Mouse (Mus musculus) hindbrain, embryonic 15.5 days (tissue): Measurements from ENCODE around the gene Olfr56. TPM values are rescaled to one million over a fixed set of nuclear protein-coding genes. Genes with fewer than 3 reads are reported as not detected.

Experiments used
- ATAC-seq: fragments of 200-750 bp; cut with Nextera tagmentation; 2 replicates; pipeline ENCODE4 v1.8.0; 2017; ENCODE audit warnings: low read depth, moderate number of reproducible peaks, moderate TSS enrichment; ENCODE audit not compliant: low FRiP score
- H3K27ac ChIP-seq: fragments of 300-500 bp; sonication (generic); replicated peaks from 2 replicates; pipeline ENCODE4 v1.5.1; 2015; ENCODE audit warnings: mild to moderate bottlenecking, inconsistent platforms
- H3K27me3 ChIP-seq: fragments of 300-500 bp; sonication (generic); 2 replicates; pipeline ENCODE4 v1.6.1; 2015; ENCODE audit warnings: control low read depth, inconsistent platforms
- H3K36me3 ChIP-seq: fragments of 300-500 bp; sonication (generic); 2 replicates; pipeline ENCODE4 v1.6.1; 2015; ENCODE audit warnings: control low read depth, inconsistent platforms
- H3K4me1 ChIP-seq: fragments of 300-500 bp; sonication (generic); replicated peaks from 2 replicates; pipeline ENCODE4 v1.6.1; 2015; ENCODE audit warnings: control low read depth, inconsistent platforms
- H3K4me2 ChIP-seq: fragments of 300-500 bp; sonication (generic); 2 replicates; pipeline ENCODE4 v1.6.1; 2015; ENCODE audit warnings: moderate library complexity, mild to moderate bottlenecking, inconsistent platforms
- H3K4me3 ChIP-seq: fragments of 300-500 bp; sonication (generic); 2 replicates; pipeline ENCODE4 v1.5.1; 2015; ENCODE audit warnings: mild to moderate bottlenecking, inconsistent platforms
- H3K9ac ChIP-seq: fragments of 300-500 bp; sonication (generic); 2 replicates; pipeline ENCODE4 v1.6.1; 2015; ENCODE audit warnings: inconsistent platforms
- H3K9me3 ChIP-seq: fragments of 300-500 bp; sonication (generic); 2 replicates; pipeline ENCODE4 v1.6.1; 2016; ENCODE audit warnings: control low read depth, inconsistent platforms
- WGBS: fragments of 180-500 bp; shearing (Covaris S2); methylation state at CpG from one replicate; pipeline ENCODE4 v1.1.7; 2015; 5-methylcytosine and 5-hydroxymethylcytosine counted together
- polyA plus RNA-seq: library from polyadenylated mRNA; unstranded; fragments of >200 nt; fragmentation: Nextera tagmentation; extraction: Ambion mirVana; gene quantifications from 2 replicates; pipeline ENCODE4 v1.2.1, GENCODE M21; 2015

Gene Olfr56
- polyA plus RNA-seq, 1 experiment from 2014 or later: not detected

GRCm38 (mm10) chr11:49101500-49101899, 122.8 kb downstream of the Olfr56 start:
- no peak overlapping the region for H3K4me2 ChIP-seq
- H3K4me3 ChIP-seq: no peak overlapping the region
- no peaks in the 10 kb centered on the region for H3K4me1 ChIP-seq
- H3K27ac ChIP-seq: no peak overlapping the region
- no peak for ATAC-seq
- no peaks in the 10 kb centered on the region for H3K27me3 ChIP-seq
- no peaks in the 10 kb centered on the region for H3K9me3 ChIP-seq
- no peaks in the 10 kb centered on the region for H3K36me3 ChIP-seq
- WGBS: 67% methylated on average over 5 of the region's 5 CpGs
- no peak overlapping the region for H3K9ac ChIP-seq

DNA sequence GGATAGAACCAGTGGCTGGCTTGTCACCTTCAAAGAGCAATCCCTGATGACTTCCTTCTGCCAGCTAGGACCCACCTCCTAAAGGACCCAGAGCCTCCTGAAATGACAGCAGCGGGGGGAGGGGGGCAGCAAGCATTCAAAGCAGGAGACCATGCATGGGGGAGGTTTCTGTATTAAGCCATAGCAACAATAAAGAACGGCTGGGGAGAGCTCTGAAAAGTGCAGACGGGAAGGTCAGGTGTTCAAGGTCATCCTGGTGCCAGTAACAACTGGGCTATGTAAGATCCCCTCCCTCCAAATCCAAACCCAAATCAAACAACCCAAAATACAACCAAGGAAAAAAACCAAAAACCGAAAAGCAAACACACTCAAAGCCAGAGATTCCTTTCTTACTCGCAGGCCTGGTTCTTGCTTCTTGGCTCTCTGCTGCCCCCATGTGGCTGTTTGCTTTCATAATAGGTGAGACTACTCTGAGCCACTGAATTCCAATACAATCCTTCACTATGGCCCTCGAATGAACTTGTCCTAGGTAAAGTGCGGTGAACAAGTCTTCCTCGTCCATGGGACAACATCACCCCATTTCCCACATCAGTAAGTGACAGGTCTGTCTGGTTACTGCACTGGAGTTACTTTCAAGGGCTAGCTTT, 124.5 kb downstream of the Olfr56 start:
- 0 out of 2 replicates have a peak overlapping the region, but pooled peaks have one; percentile 13 for H3K4me2 ChIP-seq
- 16% methylated on average over 8 of the region's 8 CpGs for WGBS
- H3K4me3 ChIP-seq: no peak overlapping the region
- no peaks in the 10 kb centered on the region for H3K36me3 ChIP-seq
- no peaks in the 10 kb centered on the region for H3K9me3 ChIP-seq
- no peaks in the 10 kb centered on the region for H3K4me1 ChIP-seq
- no peak overlapping the region for H3K27ac ChIP-seq
- no peak overlapping the region for H3K9ac ChIP-seq
- H3K27me3 ChIP-seq: no peaks in the 10 kb centered on the region
- peak; percentile 87; the same call in 1 of the 2 replicates for ATAC-seq

- Histone ChIP-seq H3K4me3 (no peak overlapping the region), H3K4me1 (no peaks in the 10 kb centered on the region), H3K9ac (no peak overlapping the region), H3K9me3 (no peaks in the 10 kb centered on the region), H3K27me3 (no peaks in the 10 kb centered on the region), H3K4me2 (no peak overlapping the region), H3K27ac (no peak overlapping the region), H3K36me3 (no peaks in the 10 kb centered on the region)
- ATAC-seq: no peak
- WGBS: 93% methylated on average over 1 of the region's 1 CpGs
These were observed 127.1 kb downstream of the Olfr56 start for GRCm38 (mm10) chr11:49105752-49106151.

DNA sequence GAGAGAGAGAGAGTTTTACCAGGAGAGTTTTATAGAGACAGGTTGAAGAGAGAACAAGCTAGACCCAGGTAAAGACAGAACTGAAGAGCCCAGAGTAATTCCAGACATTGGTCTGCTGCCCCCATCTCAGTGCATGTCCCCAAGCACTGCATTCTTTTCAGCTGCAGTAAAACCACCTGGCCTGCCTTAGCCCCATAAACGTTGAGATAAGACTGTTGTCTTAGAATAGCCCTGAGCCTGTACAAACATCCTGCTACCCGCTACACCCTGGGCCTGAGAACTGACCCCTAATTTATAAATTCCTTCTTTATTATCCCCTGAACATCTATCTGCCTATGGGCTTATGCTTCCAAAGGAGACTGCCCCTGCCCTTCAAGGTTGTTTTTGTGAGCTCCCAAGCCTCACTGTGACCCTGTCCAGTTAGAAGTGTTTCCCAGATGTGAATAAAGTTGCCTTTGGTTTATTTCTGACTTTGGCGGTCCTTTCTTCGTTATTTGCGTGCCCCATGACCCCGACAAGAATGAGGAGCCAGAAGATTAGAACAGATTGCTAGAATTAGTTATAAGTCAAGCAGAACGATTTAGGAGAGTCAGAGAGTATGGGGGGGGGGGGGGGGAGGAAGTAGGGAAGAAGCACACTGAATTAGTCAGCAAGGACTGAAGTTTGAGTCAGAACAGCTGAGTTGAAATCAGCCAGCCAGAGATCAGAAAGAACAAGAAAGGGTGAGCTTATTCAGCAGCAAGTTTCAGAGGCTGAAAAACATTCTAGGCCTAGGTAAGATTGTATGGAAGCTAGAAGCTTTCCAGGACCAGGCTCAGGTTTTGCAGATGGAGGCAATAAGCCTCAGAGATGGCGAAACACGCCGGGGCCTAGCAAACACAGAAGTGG, 129.2 kb downstream of the Olfr56 start:
- 80% methylated on average over 10 of the region's 10 CpGs for WGBS
- Histone ChIP-seq H3K4me1 (no peaks in the 10 kb centered on the region), H3K9me3 (no peaks in the 10 kb centered on the region), H3K4me2 (no peak overlapping the region), H3K9ac (no peak overlapping the region), H3K27ac (no peak overlapping the region), H3K4me3 (no peak overlapping the region), H3K36me3 (no peaks in the 10 kb centered on the region), H3K27me3 (no peaks in the 10 kb centered on the region)
- no peak for ATAC-seq

GRCm38 (mm10) chr11:49108833-49109232, 130.1 kb downstream of the Olfr56 start:
- H3K4me3 ChIP-seq: no peak overlapping the region
- H3K4me1 ChIP-seq: no peaks in the 10 kb centered on the region
- no peaks in the 10 kb centered on the region for H3K36me3 ChIP-seq
- H3K27ac ChIP-seq: no peak overlapping the region
- ATAC-seq: no peak
- H3K9me3 ChIP-seq: no peaks in the 10 kb centered on the region
- H3K4me2 ChIP-seq: no peak overlapping the region
- no peak overlapping the region for H3K9ac ChIP-seq
- no peaks in the 10 kb centered on the region for H3K27me3 ChIP-seq
- WGBS: 59% methylated on average over 1 of the region's 1 CpGs

DNA sequence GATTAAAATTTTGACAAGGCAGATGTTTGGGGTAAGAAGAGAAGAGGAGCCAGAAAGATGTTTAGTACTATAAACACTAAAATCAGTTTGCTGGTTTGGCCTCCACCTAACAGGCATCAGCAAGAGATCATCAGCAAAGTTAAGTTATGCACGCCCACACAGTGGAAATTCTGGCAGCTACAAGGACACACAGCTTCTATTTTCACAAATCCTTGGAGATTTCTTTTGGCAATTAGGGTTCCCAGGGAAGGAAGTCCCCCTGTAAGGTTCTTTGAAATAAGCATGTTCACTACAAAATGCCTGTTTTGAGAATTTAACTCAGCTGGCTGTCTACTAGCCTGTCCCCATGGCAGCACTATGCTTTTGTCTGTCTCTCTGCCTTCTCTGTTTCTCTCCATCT, 132.3 kb downstream of the Olfr56 start:
- Histone ChIP-seq H3K27me3 (no peaks in the 10 kb centered on the region), H3K9ac (no peak overlapping the region), H3K4me2 (no peak overlapping the region), H3K4me1 (no peaks in the 10 kb centered on the region), H3K27ac (no peak overlapping the region), H3K4me3 (no peak overlapping the region), H3K9me3 (no peaks in the 10 kb centered on the region), H3K36me3 (no peaks in the 10 kb centered on the region)
- 79% methylated on average over 1 of the region's 1 CpGs for WGBS
- no peak for ATAC-seq

DNA sequence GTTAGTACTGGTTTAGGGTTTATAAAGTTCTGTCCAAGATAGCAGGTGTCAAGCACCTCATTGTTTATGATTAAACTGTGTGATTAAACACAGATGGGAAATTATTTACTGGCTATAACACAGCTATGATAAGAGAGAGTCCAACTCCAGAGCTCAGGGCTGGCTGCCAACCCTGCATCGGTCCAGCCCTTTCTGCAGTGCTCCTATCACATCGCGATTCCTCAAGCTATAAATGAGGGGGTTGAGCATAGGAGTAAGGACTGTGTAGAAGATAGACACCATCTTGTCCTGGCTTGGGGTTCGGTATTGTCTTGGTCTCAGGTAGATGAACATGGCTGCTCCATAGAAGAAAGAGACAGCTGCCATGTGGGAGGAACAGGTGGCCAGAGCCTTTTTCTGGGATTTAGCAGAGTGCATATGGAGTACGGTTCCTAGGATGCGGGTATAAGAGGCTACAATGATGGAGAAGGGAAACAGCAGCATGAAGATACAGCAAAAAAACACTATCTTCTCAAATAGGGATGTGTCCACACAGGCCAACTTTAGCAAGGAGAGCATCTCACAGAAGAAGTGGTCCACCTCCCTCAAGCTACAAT, 134.0 kb downstream of the Olfr56 start:
- H3K27ac ChIP-seq: no peak overlapping the region
- no peaks in the 10 kb centered on the region for H3K9me3 ChIP-seq
- ATAC-seq: no peak
- H3K4me2 ChIP-seq: no peak overlapping the region
- no peak overlapping the region for H3K4me3 ChIP-seq
- no peaks in the 10 kb centered on the region for H3K27me3 ChIP-seq
- no peaks in the 10 kb centered on the region for H3K4me1 ChIP-seq
- 89% methylated on average over 6 of the region's 6 CpGs for WGBS
- no peaks in the 10 kb centered on the region for H3K36me3 ChIP-seq
- no peak overlapping the region for H3K9ac ChIP-seq

GRCm38 (mm10) chr11:49114158-49114557, 135.5 kb downstream of the Olfr56 start:
- Histone ChIP-seq H3K27ac (no peak overlapping the region), H3K27me3 (no peaks in the 10 kb centered on the region), H3K4me2 (no peak overlapping the region), H3K4me1 (no peaks in the 10 kb centered on the region), H3K9ac (no peak overlapping the region), H3K36me3 (no peaks in the 10 kb centered on the region), H3K9me3 (no peaks in the 10 kb centered on the region), H3K4me3 (no peak overlapping the region)
- WGBS: 77% methylated on average over 2 of the region's 2 CpGs
- no peak for ATAC-seq

DNA sequence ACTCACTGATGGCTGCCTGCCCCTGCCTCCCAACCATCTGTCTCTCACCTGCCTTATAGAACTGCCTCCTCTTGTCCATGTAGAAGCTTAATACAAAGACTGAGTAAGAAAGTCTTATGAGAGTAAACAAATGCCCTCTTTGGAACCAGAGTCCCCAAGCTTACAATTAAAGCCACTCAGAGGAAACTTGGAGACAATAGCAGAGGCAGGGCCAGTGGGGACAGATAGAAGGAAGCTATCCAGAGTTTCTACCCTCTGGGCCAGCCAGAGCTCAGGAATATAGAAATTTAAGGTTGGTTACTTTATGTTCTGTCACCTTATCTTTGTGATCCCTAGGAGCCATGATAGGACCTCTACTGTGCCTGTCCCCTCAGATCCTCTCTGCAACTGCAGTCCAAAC, 136.1 kb downstream of the Olfr56 start, which contains the start of gene Olfr1396:
Olfr1396 (minus strand) TSS at position 101 of the 400 bp plus-strand sequence.
- Histone ChIP-seq H3K27ac (no peak within 1 kb of the TSS), H3K4me1 (no peaks in the 10 kb centered on the region), H3K4me2 (no peak within 1 kb of the TSS), H3K4me3 (no peak within 1 kb of the TSS), H3K36me3 (no peaks in the 10 kb centered on the region), H3K27me3 (no peaks in the 10 kb centered on the region), H3K9ac (no peak within 1 kb of the TSS), H3K9me3 (no peaks in the 10 kb centered on the region)
- no peak for ATAC-seq

DNA sequence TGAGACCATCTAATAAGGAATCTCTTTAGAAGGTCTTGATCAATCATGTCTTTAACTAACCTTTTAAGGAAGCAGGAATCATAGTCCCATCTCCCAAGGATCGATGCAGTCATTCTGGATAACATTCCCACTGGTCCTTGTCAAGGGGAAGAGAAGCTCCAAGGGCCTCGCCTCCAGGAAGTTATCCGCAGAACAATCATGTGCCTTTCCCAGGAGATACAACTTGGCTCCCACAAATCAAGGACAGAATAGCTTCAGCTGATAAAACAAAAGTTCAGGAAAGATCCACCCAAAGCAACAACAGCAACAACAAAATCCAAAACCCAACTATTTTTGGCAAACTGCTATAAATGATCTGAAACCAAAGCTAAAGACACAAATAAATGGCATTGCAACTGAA, 140.9 kb downstream of the Olfr56 start:
- no peak for ATAC-seq
- Histone ChIP-seq H3K9me3 (no peaks in the 10 kb centered on the region), H3K36me3 (no peaks in the 10 kb centered on the region), H3K27me3 (no peaks in the 10 kb centered on the region), H3K4me3 (no peak overlapping the region), H3K9ac (no peak overlapping the region), H3K27ac (no peak overlapping the region), H3K4me2 (no peak overlapping the region), H3K4me1 (no peaks in the 10 kb centered on the region)
- WGBS: 88% methylated on average over 3 of the region's 3 CpGs

- H3K27ac ChIP-seq: no peak overlapping the region
- H3K9ac ChIP-seq: no peak overlapping the region
- no peaks in the 10 kb centered on the region for H3K36me3 ChIP-seq
- no peak for ATAC-seq
- H3K4me1 ChIP-seq: no peaks in the 10 kb centered on the region
- no peaks in the 10 kb centered on the region for H3K27me3 ChIP-seq
- no peaks in the 10 kb centered on the region for H3K9me3 ChIP-seq
- H3K4me3 ChIP-seq: no peak overlapping the region
- H3K4me2 ChIP-seq: no peak overlapping the region
- WGBS: 85% methylated on average over 2 of the region's 2 CpGs
These were observed 145.5 kb downstream of the Olfr56 start for GRCm38 (mm10) chr11:49124169-49124568.

DNA sequence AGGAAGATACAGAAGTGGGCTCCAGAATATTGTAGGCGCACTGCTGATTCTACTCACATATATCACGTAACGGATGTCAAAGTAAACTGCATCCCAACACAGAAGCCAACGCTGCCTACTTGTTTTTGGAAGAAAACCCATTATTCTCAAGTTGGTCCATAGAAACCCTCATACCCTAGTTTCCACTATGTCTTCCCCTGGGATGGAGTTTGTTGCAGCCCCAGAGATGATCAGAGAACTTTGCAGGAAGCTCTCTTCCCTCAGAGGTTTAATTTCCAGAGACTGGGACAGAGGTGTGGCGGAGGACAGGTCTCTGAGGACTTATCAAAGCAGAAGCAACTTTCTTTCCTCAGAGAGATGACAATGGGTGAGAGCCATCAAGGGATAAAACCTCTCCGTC, 163.3 kb downstream of the Olfr56 start, which contains the start of gene Olfr1395:
Olfr1395 (plus strand) TSS at position 301 of the 400 bp plus-strand sequence.
- H3K4me3 ChIP-seq: no peak within 1 kb of the TSS
- H3K9me3 ChIP-seq: no peaks in the 10 kb centered on the region
- ATAC-seq: no peak
- no peaks in the 10 kb centered on the region for H3K27me3 ChIP-seq
- H3K4me2 ChIP-seq: no peak within 1 kb of the TSS
- WGBS: 94% methylated on average over 6 of the region's 6 CpGs
- H3K4me1 ChIP-seq: no peaks in the 10 kb centered on the region
- H3K27ac ChIP-seq: no peak within 1 kb of the TSS
- H3K9ac ChIP-seq: no peak within 1 kb of the TSS
- H3K36me3 ChIP-seq: no peaks in the 10 kb centered on the region
